Mouse (Mus musculus): ENCODE measurements around the gene Pign.

Pign gene

DNA sequence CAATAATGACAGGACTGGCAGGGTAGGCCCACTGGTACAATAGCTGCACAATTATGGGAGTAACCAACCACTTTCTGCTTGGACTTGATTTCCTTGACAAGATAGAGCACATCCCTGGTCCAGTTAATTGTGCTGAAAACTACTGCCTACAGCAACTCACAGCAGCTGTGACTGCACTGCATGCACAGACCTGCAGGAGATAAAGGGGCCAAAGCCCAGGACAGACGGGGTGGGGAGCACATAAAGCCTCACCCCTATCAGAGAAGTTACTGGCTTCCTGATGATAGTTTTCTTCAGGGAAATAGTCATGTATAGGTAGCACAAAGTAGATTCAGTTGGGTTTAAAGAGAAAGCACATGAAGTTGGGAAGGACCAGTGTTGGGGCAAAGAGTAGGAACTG is 80.7 kb downstream of the Pign start:
- in situ Hi-C loops (cut with MboI; ENCODE audit: low pct_unique_long_range_greater_than_20kb in 1 of 2, low sequenced_read_pairs in 2 of 2, unreplicated experiment in 1 of 2), result no loop called here

- in situ Hi-C loops (cut with MboI; ENCODE audit: low pct_unique_long_range_greater_than_20kb in 1 of 2, low sequenced_read_pairs in 2 of 2, unreplicated experiment in 1 of 2), result no loop called here
Observed at GRCm38 (mm10) chr1:105580909-105581308, 82.6 kb downstream of the Pign start.

GRCm38 (mm10) chr1:105566051-105566450 is 97.4 kb downstream of the Pign start:
- in situ Hi-C loops (cut with MboI; ENCODE audit: low pct_unique_long_range_greater_than_20kb in 1 of 2, low sequenced_read_pairs in 2 of 2, unreplicated experiment in 1 of 2), result no loop called here

- in situ Hi-C loops (cut with MboI; ENCODE audit: low pct_unique_long_range_greater_than_20kb in 1 of 2, low sequenced_read_pairs in 2 of 2, unreplicated experiment in 1 of 2), result no loop called here
Observed at GRCm38 (mm10) chr1:105564289-105564688, 99.2 kb downstream of the Pign start.

- in situ Hi-C loops (cut with MboI; ENCODE audit: low pct_unique_long_range_greater_than_20kb in 1 of 2, low sequenced_read_pairs in 2 of 2, unreplicated experiment in 1 of 2), result no loop called here
Observed at GRCm38 (mm10) chr1:105563821-105564220, 99.7 kb downstream of the Pign start.

GRCm38 (mm10) chr1:105556078-105556477 is 107.4 kb downstream of the Pign start:
- in situ Hi-C loops (cut with MboI; ENCODE audit: low pct_unique_long_range_greater_than_20kb in 1 of 2, low sequenced_read_pairs in 2 of 2, unreplicated experiment in 1 of 2), result no loop called here

DNA sequence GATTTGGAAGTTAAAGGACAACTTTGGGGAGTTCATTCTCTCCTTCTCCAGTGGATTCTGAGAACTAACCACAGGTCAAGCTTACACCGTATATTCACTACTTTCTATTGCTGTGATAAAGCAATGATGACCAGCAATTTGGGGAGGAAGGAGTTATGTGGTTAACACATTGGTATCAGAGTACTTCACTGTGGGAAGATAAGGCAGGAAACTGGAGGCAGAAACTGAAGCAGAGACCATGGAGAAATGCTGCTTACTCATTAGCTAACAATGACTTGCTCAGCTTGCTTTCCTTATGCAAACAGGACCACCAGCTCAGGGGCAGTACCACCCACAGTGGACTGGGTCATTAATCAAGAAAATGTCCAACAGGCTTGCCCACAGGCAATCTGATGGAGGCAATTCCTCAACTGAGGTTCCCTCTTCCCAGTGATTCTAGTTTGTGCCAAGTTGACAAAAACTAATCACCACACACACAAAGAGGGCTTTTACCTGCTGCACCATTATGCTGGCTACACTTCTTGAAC is 108.2 kb downstream of the Pign start:
- in situ Hi-C loops (cut with MboI; ENCODE audit: low pct_unique_long_range_greater_than_20kb in 1 of 2, low sequenced_read_pairs in 2 of 2, unreplicated experiment in 1 of 2), result no loop called here

GRCm38 (mm10) chr1:105553130-105553529 is 110.3 kb downstream of the Pign start:
- in situ Hi-C loops (cut with MboI; ENCODE audit: low pct_unique_long_range_greater_than_20kb in 1 of 2, low sequenced_read_pairs in 2 of 2, unreplicated experiment in 1 of 2), result no loop called here

- in situ Hi-C loops (cut with MboI; ENCODE audit: low pct_unique_long_range_greater_than_20kb in 1 of 2, low sequenced_read_pairs in 2 of 2, unreplicated experiment in 1 of 2), result no loop called here
Observed at GRCm38 (mm10) chr1:105550163-105550562, 113.3 kb downstream of the Pign start.

GRCm38 (mm10) chr1:105549648-105550047 is 113.8 kb downstream of the Pign start:
- in situ Hi-C loops (cut with MboI; ENCODE audit: low pct_unique_long_range_greater_than_20kb in 1 of 2, low sequenced_read_pairs in 2 of 2, unreplicated experiment in 1 of 2), result no loop called here

GRCm38 (mm10) chr1:105543051-105543450 is 120.4 kb downstream of the Pign start:
- in situ Hi-C loops (cut with MboI; ENCODE audit: low pct_unique_long_range_greater_than_20kb in 1 of 2, low sequenced_read_pairs in 2 of 2, unreplicated experiment in 1 of 2), result no loop called here

- in situ Hi-C loops (cut with MboI; ENCODE audit: low pct_unique_long_range_greater_than_20kb in 1 of 2, low sequenced_read_pairs in 2 of 2, unreplicated experiment in 1 of 2), result no loop called here
Observed at GRCm38 (mm10) chr1:105523768-105524167, 139.7 kb downstream of the Pign start.

- in situ Hi-C loops (cut with MboI; ENCODE audit: low pct_unique_long_range_greater_than_20kb in 1 of 2, low sequenced_read_pairs in 2 of 2, unreplicated experiment in 1 of 2), result no loop called here
Observed at GRCm38 (mm10) chr1:105522321-105522720, 141.2 kb downstream of the Pign start.

- in situ Hi-C loops (cut with MboI; ENCODE audit: low pct_unique_long_range_greater_than_20kb in 1 of 2, low sequenced_read_pairs in 2 of 2, unreplicated experiment in 1 of 2), result no loop called here
Observed at GRCm38 (mm10) chr1:105518101-105518500, 145.4 kb downstream of the Pign start.

DNA sequence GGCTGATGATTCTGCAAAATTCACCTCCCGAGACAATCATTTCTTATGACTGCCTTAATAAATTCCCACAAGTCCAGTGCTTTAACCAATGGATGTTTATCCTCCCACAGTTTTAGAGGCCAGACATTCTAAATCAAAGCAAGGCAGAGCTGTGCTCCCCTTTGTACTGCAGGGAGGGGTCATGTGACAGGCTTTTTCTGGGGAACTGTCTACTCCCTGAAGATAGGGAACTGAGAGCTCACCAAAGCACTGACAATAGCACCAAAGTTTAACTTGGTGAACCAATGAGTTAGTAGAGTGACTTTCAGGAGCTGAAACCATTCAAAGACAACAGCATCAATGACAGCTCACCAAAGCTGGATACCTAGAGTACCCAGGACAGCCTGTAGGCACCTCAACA is 156.4 kb downstream of the Pign start:
- in situ Hi-C loops (cut with MboI; ENCODE audit: low pct_unique_long_range_greater_than_20kb in 1 of 2, low sequenced_read_pairs in 2 of 2, unreplicated experiment in 1 of 2), result no loop called here

DNA sequence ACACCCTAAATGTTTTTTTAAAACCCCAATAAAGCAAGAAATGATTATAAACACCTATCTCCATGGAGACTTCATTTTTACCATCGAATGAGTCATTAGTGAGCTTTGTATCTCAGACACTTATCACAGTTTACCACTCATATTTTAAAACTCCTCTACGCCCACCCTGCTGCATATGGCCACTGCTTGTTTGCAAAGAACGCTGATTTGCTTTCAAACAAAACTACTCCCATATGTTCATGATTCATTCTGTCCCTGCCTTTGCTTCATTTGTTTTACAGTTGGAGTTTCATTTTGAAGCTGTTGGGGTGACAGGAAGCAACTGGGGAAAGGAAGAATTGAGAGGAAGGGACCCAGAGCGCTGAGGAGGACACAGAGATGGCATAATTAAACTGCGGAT is 170.9 kb downstream of the Pign start:
- in situ Hi-C loops (cut with MboI; ENCODE audit: low pct_unique_long_range_greater_than_20kb in 1 of 2, low sequenced_read_pairs in 2 of 2, unreplicated experiment in 1 of 2), result no loop called here

DNA sequence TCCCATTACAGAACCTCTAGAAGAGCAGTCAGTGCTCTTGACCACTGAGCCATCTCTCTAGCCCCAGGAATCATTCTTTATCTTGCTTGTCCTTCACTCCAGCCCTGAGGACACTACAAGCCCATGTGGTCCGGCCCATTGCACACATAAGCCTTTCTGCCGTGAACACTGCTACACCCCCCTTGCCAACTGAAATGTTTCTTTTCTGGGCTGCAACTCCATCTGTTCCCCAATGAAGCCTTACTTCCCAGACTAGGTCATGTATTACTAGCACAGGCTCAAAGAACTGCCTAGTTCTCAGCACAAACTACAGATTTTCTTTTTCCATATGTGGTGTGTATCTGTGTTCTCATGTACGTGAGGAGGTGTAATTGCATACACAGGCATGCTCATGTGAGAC is 174.0 kb downstream of the Pign start:
- in situ Hi-C loops (cut with MboI; ENCODE audit: low pct_unique_long_range_greater_than_20kb in 1 of 2, low sequenced_read_pairs in 2 of 2, unreplicated experiment in 1 of 2), result no loop called here

DNA sequence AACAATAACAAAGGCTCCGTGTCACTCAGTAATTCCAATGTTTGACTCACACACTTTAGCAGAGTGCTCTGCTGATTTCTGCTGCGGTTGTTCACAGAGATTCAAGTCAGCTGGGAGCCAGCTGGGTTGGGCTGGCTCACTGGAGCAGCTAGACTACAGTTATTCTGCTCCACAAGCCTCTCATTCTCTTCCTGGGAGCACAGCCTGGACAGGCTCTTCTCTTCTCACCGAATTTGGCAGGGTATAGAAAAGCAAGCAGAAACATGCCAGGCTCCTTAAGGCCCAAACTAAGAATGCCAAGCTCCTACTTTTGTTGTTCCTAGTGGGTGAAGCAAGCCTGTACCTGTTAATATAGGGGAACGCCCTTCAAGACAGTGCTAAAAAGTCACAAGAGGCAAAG is 176.4 kb downstream of the Pign start:
- in situ Hi-C loops (cut with MboI; ENCODE audit: low pct_unique_long_range_greater_than_20kb in 1 of 2, low sequenced_read_pairs in 2 of 2, unreplicated experiment in 1 of 2), result no loop called here
